Mouse (Mus musculus): ENCODE results near the gene Scg3. TPM values are rescaled to one million over a fixed set of nuclear protein-coding genes. Genes with fewer than 3 reads are reported as not detected.

Gene Scg3
- polyA plus RNA-seq (2015; fragmentation: Nextera tagmentation; extraction: Ambion mirVana), result 1.8 and 4.1 TPM in 2 replicates

DNA sequence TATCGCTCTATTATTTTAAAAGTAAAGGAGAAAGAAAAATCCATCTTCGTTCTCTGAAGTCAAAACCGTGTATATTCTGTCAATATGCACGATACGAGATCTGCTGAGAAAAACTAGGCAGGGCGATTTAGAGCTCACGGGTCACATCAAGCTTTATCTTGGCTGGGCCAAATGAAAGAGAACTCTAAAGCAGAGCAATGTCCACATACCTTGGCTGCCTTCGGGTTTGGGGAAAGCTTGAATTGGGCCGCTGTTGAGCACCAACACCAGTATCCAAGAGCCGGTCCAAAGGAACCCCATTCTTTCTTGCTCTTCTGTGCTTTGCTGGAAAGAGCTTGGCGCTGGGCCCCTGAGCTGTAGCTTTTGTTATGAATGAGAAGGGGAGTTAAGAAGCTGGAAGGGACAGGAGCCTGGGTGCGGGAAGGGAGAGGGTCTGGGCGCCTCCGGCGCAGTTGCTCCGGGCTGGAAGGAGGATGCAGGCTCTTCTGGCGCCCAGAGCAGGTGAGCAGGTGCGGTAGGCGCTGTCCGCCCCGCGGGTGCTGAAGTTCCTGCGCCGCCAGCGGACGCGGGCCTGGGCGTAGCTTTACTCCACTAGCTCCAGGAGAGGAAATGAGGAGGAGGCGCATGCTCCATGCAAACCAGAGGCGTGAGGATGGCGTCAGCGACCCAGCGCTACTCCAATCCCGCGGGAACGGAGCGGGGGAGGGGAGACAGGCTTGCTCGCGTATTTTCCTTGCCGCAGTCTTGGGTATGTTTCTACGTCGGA is at the start of gene Scg3:
Gene Scg3, minus strand, starts transcription at position 631 of the 766 bp plus-strand sequence.
- Histone ChIP-seq H3K4me2 (replicated peaks) (peak within 1 kb of the TSS; percentile 48), H3K4me1 (peaks cover 6% of the 10 kb centered on the region; the same call in 1 of the 2 replicates), H3K27me3 (peaks cover 7% of the 10 kb centered on the region), H3K27ac (replicated peaks) (no peak within 1 kb of the TSS), H3K9me3 (replicated peaks) (no peaks in the 10 kb centered on the region), H3K36me3 (no peaks in the 10 kb centered on the region), H3K4me3 (replicated peaks) (peak within 1 kb of the TSS; percentile 27), H3K9ac (no peak within 1 kb of the TSS)
- 7% methylated on average over 42 of the region's 42 CpGs for WGBS
- ATAC-seq (ENCODE audit: insufficient number of reproducible peaks, low FRiP score, low TSS enrichment, low read depth), result peak; percentile 88

DNA sequence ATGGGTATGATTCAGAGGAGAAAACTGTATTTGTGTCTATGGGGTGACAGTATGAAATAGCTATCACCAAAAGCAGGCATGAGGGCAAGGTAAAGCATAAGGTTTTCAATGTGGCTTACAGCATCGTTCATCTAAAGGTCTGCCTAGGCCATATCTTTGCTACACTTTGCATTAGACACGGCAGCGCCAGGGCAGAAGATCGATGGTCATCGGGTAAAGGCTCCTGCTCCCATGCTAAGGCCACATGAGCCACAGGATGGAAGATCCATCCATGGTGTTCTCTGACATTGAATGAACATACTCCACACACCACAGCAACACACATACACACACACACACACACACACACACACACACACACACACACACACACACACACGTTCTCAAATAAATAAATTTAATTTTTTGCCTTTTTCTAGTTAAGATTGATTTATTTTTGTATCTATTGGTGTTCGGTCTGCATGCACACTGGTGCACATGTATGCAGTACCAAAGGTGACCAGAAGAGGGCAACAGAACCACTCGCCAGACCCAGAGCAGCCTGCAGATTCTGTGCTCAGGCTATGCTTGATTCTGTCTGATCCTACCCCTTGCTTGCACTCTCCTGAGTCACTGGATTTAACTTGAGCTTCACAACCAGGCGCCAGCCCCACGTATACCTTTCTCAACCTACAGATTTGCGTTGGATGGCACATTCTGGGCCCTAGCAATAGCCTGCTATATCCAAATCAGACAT is 36.3 kb upstream of the Scg3 start:
- no peaks in the 10 kb centered on the region for H3K9me3 ChIP-seq (replicated peaks)
- peak overlapping the region; percentile 28; the same call in 1 of the 2 replicates for H3K27ac ChIP-seq (replicated peaks)
- H3K36me3 ChIP-seq, result no peaks in the 10 kb centered on the region
- 43% methylated on average over 11 of the region's 11 CpGs for WGBS
- no peaks in the 10 kb centered on the region for H3K4me1 ChIP-seq
- no peak overlapping the region for H3K4me2 ChIP-seq (replicated peaks)
- H3K27me3 ChIP-seq, result no peaks in the 10 kb centered on the region
- no peak overlapping the region for H3K4me3 ChIP-seq (replicated peaks)
- H3K9ac ChIP-seq, result no peak overlapping the region
- ATAC-seq (ENCODE audit: insufficient number of reproducible peaks, low FRiP score, low TSS enrichment, low read depth), result peak; percentile 69; the same call in 1 of the 2 replicates

DNA sequence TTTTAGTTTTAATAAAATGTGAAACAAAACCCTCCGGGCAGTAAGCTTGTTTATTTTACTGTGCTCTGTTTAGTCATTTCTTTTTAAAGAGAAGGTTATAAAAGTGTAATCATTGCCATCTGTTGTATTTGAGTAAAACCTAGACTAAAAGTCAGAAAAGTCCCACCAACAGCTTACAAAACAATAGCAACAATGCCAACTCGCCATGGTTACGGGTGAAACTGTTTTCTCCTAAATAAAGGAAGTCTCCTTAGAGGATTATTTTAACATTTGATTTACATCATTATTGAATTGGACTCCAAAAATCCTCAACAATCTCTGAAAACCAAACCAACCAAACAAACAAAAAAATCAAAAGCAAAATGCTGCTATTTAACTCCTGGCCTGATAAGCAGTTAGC is 35.6 kb upstream of the Scg3 start:
- no peak overlapping the region for H3K4me2 ChIP-seq (replicated peaks)
- H3K4me1 ChIP-seq, result no peaks in the 10 kb centered on the region
- H3K9ac ChIP-seq, result no peak overlapping the region
- no peaks in the 10 kb centered on the region for H3K27me3 ChIP-seq
- no peaks in the 10 kb centered on the region for H3K9me3 ChIP-seq (replicated peaks)
- ATAC-seq (ENCODE audit: insufficient number of reproducible peaks, low FRiP score, low TSS enrichment, low read depth), result no peak
- WGBS, result 54% methylated on average over 3 of the region's 3 CpGs
- no peak overlapping the region for H3K4me3 ChIP-seq (replicated peaks)
- no peaks in the 10 kb centered on the region for H3K36me3 ChIP-seq
- H3K27ac ChIP-seq (replicated peaks), result 0 out of 2 replicates have a peak overlapping the region, but pooled peaks have one; percentile 45

DNA sequence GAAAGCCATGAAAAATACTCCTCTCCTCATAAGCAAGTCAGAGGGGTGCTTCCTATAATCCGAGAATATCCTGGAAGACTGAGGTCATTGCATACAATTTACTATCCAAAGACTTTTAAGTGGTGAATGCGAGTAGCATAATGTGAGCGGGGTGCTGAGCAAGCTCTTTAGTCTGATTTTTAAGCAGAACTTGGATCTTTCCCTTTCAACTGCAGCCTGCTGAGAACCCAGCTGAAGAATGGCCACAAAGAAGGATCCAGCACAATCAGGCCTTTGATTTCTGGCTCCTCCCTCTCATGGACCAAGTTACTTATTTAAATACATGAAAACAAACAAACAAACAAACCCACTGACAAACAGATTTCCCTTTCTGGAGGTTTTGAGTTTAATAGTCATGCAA is 916 bp upstream of the Scg3 start:
- Histone ChIP-seq H3K27me3 (peaks cover 7% of the 10 kb centered on the region), H3K4me2 (replicated peaks) (no peak overlapping the region), H3K36me3 (no peaks in the 10 kb centered on the region), H3K9me3 (replicated peaks) (no peaks in the 10 kb centered on the region), H3K4me1 (peaks cover 6% of the 10 kb centered on the region; the same call in 1 of the 2 replicates), H3K4me3 (replicated peaks) (no peak overlapping the region), H3K9ac (no peak overlapping the region), H3K27ac (replicated peaks) (no peak overlapping the region)
- ATAC-seq (ENCODE audit: insufficient number of reproducible peaks, low FRiP score, low TSS enrichment, low read depth), result no peak
- WGBS, result 77% methylated on average over 3 of the region's 3 CpGs

DNA sequence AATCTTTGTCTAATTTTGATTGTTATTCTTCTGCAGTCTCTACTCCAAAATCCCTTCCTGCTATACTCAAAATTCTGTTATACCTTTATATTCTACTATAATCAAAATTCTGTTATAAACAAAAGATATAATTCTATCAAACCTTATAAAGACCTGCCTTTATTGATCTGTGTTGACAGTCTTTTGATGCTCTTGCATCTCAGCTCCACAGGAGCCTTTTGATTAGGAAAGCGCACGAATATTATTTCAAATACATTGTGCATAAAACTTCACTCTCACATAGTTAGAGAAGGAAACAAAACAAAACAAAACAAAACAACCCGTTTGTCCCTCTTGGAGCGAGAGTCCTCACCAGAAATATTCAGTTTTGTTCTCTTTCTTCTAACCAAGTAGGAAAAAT is 436 bp upstream of the Scg3 start:
- Histone ChIP-seq H3K27ac (replicated peaks) (no peak overlapping the region), H3K9me3 (replicated peaks) (no peaks in the 10 kb centered on the region), H3K4me2 (replicated peaks) (peak overlapping the region; percentile 48), H3K9ac (no peak overlapping the region), H3K27me3 (peaks cover 7% of the 10 kb centered on the region), H3K36me3 (no peaks in the 10 kb centered on the region), H3K4me1 (peaks cover 6% of the 10 kb centered on the region; the same call in 1 of the 2 replicates), H3K4me3 (replicated peaks) (peak overlapping the region; percentile 27; the same call in 1 of the 2 replicates)
- ATAC-seq (ENCODE audit: insufficient number of reproducible peaks, low FRiP score, low TSS enrichment, low read depth), result no peak
- 67% methylated on average over 4 of the region's 4 CpGs for WGBS

DNA sequence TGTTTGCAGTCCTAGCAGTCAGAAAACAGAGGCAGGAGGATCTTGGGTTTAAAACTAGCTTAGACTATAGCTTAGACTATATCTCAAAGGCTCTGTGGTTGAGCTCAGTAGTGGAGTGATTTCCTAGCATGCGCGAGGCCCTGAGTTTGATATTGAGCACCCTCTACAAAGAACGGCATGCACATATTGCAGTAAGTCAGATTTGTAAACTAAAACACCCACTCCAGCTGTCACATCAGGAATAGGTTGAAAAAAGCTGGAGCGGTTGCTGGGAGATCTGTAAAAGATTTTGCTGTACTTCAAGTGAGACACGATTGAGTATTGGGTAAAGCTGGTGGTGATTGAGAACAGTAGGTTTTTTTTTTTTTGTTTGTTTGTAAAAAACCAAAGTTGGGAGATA is 3.2 kb downstream of the Scg3 start:
- Histone ChIP-seq H3K36me3 (no peaks in the 10 kb centered on the region), H3K9me3 (replicated peaks) (no peaks in the 10 kb centered on the region), H3K9ac (no peak overlapping the region), H3K4me3 (replicated peaks) (no peak overlapping the region), H3K4me2 (replicated peaks) (no peak overlapping the region), H3K27me3 (peaks cover 7% of the 10 kb centered on the region), H3K27ac (replicated peaks) (no peak overlapping the region), H3K4me1 (peaks cover 6% of the 10 kb centered on the region; the same call in 1 of the 2 replicates)
- ATAC-seq (ENCODE audit: insufficient number of reproducible peaks, low FRiP score, low TSS enrichment, low read depth), result no peak
- 72% methylated on average over 5 of the region's 5 CpGs for WGBS

DNA sequence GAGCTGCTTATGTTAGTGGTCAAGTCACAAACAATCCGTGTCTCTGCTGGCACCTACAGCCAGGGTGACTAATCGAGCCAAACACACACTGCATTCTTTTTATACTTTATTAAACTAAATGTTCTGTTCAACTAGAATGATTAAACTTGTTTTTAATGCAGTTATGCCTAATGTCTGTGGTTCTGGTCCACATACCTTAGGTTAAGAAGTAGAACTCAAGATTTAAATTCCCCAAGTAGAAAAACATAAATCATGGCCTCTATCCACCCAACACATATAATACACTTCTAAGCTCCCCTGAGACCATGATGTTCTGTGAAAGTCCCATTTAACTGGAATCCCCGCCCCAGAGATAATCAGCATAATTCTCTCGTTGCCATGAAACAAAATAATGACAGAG is 4.2 kb downstream of the Scg3 start:
- Histone ChIP-seq H3K9ac (no peak overlapping the region), H3K27ac (replicated peaks) (no peak overlapping the region), H3K4me1 (peaks cover 6% of the 10 kb centered on the region; the same call in 1 of the 2 replicates), H3K27me3 (peaks cover 7% of the 10 kb centered on the region), H3K36me3 (no peaks in the 10 kb centered on the region), H3K4me3 (replicated peaks) (no peak overlapping the region), H3K4me2 (replicated peaks) (no peak overlapping the region), H3K9me3 (replicated peaks) (no peaks in the 10 kb centered on the region)
- ATAC-seq (ENCODE audit: insufficient number of reproducible peaks, low FRiP score, low TSS enrichment, low read depth), result no peak
- 58% methylated on average over 4 of the region's 4 CpGs for WGBS

DNA sequence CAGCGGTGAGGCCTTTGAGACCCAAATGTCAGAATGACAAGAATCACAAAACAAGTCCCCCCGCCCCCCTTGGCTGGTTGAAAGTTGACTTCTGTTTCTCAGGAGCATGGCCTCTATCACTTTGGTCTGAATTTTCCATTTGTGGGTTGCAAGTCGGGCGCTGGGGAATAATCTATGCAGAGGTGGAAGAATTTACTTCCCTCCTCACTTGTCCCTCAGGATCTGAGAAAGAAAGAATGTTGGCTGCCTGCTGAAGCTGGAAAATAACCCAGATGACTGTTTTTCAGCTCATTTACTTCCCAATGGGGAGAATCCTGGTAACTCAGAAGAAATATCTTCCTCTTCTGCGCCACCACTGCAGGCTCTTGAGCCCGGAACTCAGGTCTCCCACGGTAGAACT is 5.5 kb downstream of the Scg3 start:
- Histone ChIP-seq H3K27ac (replicated peaks) (0 out of 2 replicates have a peak overlapping the region, but pooled peaks have one; percentile 17), H3K27me3 (0 out of 2 replicates have a peak, but pooled peaks cover under 1% of the 10 kb centered on the region), H3K36me3 (no peaks in the 10 kb centered on the region), H3K9me3 (replicated peaks) (no peaks in the 10 kb centered on the region), H3K4me1 (no peaks in the 10 kb centered on the region), H3K4me3 (replicated peaks) (no peak overlapping the region), H3K4me2 (replicated peaks) (no peak overlapping the region), H3K9ac (no peak overlapping the region)
- no peak for ATAC-seq (ENCODE audit: insufficient number of reproducible peaks, low FRiP score, low TSS enrichment, low read depth)
- 68% methylated on average over 7 of the region's 7 CpGs for WGBS

DNA sequence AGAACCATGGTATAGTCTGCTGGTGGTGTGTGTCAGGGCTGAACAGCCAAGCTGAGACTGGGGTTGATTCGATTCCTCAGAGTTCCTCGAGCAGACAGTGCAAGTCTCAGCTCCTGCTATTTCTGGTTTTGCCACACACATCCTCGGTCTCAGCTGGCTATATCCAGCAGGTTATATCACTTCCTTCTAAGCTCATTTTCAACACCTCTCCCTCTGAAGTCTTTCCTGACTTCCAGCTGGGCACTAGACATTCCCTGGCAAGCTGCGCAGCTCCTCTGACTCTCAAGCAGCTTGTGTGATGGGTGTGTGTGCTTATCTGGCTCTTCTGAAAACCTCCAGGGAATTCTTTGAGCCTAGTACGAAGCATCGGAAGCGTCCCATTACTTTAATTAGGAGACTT is 7.6 kb downstream of the Scg3 start:
- 65% methylated on average over 7 of the region's 7 CpGs for WGBS
- no peak for ATAC-seq (ENCODE audit: insufficient number of reproducible peaks, low FRiP score, low TSS enrichment, low read depth)
- Histone ChIP-seq H3K36me3 (no peaks in the 10 kb centered on the region), H3K27ac (replicated peaks) (no peak overlapping the region), H3K4me1 (no peaks in the 10 kb centered on the region), H3K27me3 (no peaks in the 10 kb centered on the region), H3K9me3 (replicated peaks) (no peaks in the 10 kb centered on the region), H3K9ac (no peak overlapping the region), H3K4me2 (replicated peaks) (no peak overlapping the region), H3K4me3 (replicated peaks) (no peak overlapping the region)

DNA sequence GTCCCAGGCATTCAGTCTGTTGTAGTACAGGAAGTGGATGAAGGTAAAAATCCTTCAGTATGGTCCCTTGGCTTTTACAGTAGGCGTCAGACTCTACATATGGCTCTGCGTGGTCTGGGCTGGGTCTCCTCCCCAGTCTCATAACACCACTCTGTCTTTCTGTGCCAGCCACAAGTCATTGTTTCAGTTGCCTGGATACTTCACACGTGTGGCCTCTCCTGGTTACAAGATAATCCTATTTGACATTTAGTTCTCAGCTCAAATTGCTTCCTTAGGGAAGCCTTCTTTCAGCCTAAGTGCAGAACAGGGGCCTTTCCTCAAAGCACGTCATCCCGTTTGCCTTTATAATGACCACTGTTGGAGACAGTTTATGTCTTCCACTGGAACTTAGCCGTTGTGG is 11.1 kb downstream of the Scg3 start:
- H3K9me3 ChIP-seq (replicated peaks), result no peaks in the 10 kb centered on the region
- no peaks in the 10 kb centered on the region for H3K4me1 ChIP-seq
- H3K27ac ChIP-seq (replicated peaks), result no peak overlapping the region
- H3K36me3 ChIP-seq, result no peaks in the 10 kb centered on the region
- no peaks in the 10 kb centered on the region for H3K27me3 ChIP-seq
- H3K4me3 ChIP-seq (replicated peaks), result no peak overlapping the region
- 58% methylated on average over 6 of the region's 6 CpGs for WGBS
- no peak for ATAC-seq (ENCODE audit: insufficient number of reproducible peaks, low FRiP score, low TSS enrichment, low read depth)
- H3K4me2 ChIP-seq (replicated peaks), result no peak overlapping the region
- no peak overlapping the region for H3K9ac ChIP-seq

DNA sequence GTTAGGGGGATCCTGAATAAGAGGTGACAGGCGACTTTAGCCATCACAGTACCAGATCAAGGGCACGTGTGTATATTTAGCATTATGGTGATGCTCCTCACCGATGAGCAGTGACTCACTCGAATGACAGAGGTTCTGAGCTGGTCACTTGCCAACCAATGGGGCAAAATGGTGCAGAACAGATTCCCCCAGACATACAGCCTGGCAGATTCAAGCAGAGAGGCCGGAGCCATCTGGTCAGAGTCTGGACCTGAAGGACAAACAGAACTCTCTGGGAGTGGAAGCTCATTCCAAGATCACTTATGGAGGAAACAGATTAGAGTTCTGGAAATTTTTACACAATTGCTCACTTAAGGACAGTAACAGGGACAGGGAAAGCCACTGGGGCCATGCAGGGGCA is 17.2 kb downstream of the Scg3 start:
- Histone ChIP-seq H3K4me2 (replicated peaks) (no peak overlapping the region), H3K4me3 (replicated peaks) (no peak overlapping the region), H3K27me3 (no peaks in the 10 kb centered on the region), H3K4me1 (no peaks in the 10 kb centered on the region), H3K27ac (replicated peaks) (peak overlapping the region; percentile 31; the same call in 1 of the 2 replicates), H3K36me3 (no peaks in the 10 kb centered on the region), H3K9ac (no peak overlapping the region), H3K9me3 (replicated peaks) (no peaks in the 10 kb centered on the region)
- WGBS, result 56% methylated on average over 5 of the region's 5 CpGs
- no peak for ATAC-seq (ENCODE audit: insufficient number of reproducible peaks, low FRiP score, low TSS enrichment, low read depth)
